Mouse (Mus musculus): ENCODE data around the gene Cyp2a22. TPM values are rescaled to one million over a fixed set of nuclear protein-coding genes. Genes with fewer than 3 reads are reported as not detected.
"Not testable (repeated sequence)": the region's sequence is repeated elsewhere in the genome, so short reads cannot be mapped to it uniquely, and the experiment has no call there.

Cyp2a22 gene
- not detected in 2 replicates for polyA plus RNA-seq (2014; fragmentation: Nextera tagmentation; extraction: Ambion mirVana)

DNA sequence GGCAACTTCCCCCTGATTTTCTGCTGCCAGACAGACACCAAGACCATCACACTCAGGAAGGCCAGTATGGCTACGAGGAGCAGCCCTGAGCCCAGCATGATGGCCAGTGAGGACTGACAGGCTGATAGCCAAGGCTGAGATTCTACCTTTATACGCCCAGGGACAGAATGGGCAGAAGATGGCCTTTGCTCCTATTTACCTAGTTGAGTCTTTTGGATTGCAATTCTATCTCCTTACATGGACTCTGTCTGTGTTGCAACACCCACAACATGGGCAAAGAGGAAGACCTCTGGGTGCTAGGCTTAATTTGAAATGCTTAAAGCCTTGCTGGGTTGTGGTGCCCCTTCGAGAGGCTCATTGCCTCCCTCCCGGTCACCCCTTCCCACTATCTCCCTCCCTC lies at the start of gene Cyp2a22:
Gene Cyp2a22, minus strand, starts transcription at position 123 of the 400 bp plus-strand sequence.
- H3K9ac ChIP-seq (ENCODE audit: low read length): no peak within 1 kb of the TSS
- H3K27me3 ChIP-seq (ENCODE audit: control insufficient read depth, insufficient read depth, low read length): no peaks in the 10 kb centered on the region
- ATAC-seq (ENCODE audit: insufficient number of reproducible peaks, insufficient read depth, low FRiP score, low read depth): no peak
- no peak within 1 kb of the TSS for H3K27ac ChIP-seq (replicated peaks in 1 of 2; ENCODE audit: control insufficient read depth in 1 of 2, insufficient read depth in 1 of 2, low read depth in 2 of 2, low read length in 2 of 2)
- H3K36me3 ChIP-seq (ENCODE audit: control insufficient read depth, insufficient read depth, low read length): no peaks in the 10 kb centered on the region
- H3K9me3 ChIP-seq (ENCODE audit: control insufficient read depth, low read length): no peaks in the 10 kb centered on the region
- H3K4me3 ChIP-seq (ENCODE audit: control insufficient read depth in 1 of 2, insufficient read depth in 1 of 2, low read depth in 1 of 2, low read length in 2 of 2): no peak within 1 kb of the TSS
- no peak within 1 kb of the TSS for H3K4me2 ChIP-seq (ENCODE audit: low read length)
- H3K4me1 ChIP-seq (ENCODE audit: control insufficient read depth in 2 of 2, insufficient read depth in 2 of 2, low read length in 2 of 2): no peaks in the 10 kb centered on the region
- WGBS: 60% methylated on average over 1 of the region's 4 CpGs

DNA sequence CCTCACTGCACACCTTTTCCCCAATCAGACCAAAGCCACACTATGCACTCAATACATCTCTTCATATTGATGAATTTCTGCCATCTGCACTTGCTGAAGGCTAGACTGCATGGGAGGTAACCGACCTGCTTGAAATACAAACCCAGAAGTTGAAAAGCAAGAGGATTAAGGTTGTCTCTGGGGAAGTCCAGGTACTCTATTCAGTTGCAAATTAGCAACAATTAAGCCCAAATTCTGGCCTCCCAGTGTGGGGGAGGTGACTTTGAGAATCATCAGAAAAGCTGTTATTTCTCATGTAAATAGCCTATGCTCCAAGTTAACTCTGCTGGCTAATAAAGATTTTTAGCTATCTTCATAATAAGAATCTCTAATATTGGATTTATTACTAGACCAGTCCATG lies 44.0 kb upstream of the Cyp2a22 start:
- H3K36me3 ChIP-seq (ENCODE audit: control insufficient read depth, insufficient read depth, low read length); H3K27me3 ChIP-seq (ENCODE audit: control insufficient read depth, insufficient read depth, low read length); H3K4me1 ChIP-seq (ENCODE audit: control insufficient read depth in 2 of 2, insufficient read depth in 2 of 2, low read length in 2 of 2); H3K4me3 ChIP-seq (ENCODE audit: control insufficient read depth in 1 of 2, insufficient read depth in 1 of 2, low read depth in 1 of 2, low read length in 2 of 2); ATAC-seq (ENCODE audit: insufficient number of reproducible peaks, insufficient read depth, low FRiP score, low read depth); H3K4me2 ChIP-seq (ENCODE audit: low read length); H3K27ac ChIP-seq (replicated peaks in 1 of 2; ENCODE audit: control insufficient read depth in 1 of 2, insufficient read depth in 1 of 2, low read depth in 2 of 2, low read length in 2 of 2); H3K9ac ChIP-seq (ENCODE audit: low read length); H3K9me3 ChIP-seq (ENCODE audit: control insufficient read depth, low read length): not testable (repeated sequence)
- 17% methylated on average over 1 of the region's 1 CpGs for WGBS

GRCm38 (mm10) chr7:26982551-26982950 lies 43.4 kb upstream of the Cyp2a22 start:
- Histone ChIP-seq H3K4me2 (ENCODE audit: low read length) (no peak overlapping the region), H3K9me3 (ENCODE audit: control insufficient read depth, low read length) (no peaks in the 10 kb centered on the region), H3K27ac (replicated peaks in 1 of 2; ENCODE audit: control insufficient read depth in 1 of 2, insufficient read depth in 1 of 2, low read depth in 2 of 2, low read length in 2 of 2) (no peak overlapping the region), H3K36me3 (ENCODE audit: control insufficient read depth, insufficient read depth, low read length) (no peaks in the 10 kb centered on the region), H3K27me3 (ENCODE audit: control insufficient read depth, insufficient read depth, low read length) (no peaks in the 10 kb centered on the region), H3K9ac (ENCODE audit: low read length) (no peak overlapping the region), H3K4me3 (ENCODE audit: control insufficient read depth in 1 of 2, insufficient read depth in 1 of 2, low read depth in 1 of 2, low read length in 2 of 2) (no peak overlapping the region), H3K4me1 (ENCODE audit: control insufficient read depth in 2 of 2, insufficient read depth in 2 of 2, low read length in 2 of 2) (no peaks in the 10 kb centered on the region)
- ATAC-seq (ENCODE audit: insufficient number of reproducible peaks, insufficient read depth, low FRiP score, low read depth): no peak
- 26% methylated on average over 1 of the region's 1 CpGs for WGBS

GRCm38 (mm10) chr7:26981937-26982336 lies 42.8 kb upstream of the Cyp2a22 start:
- H3K9me3 ChIP-seq (ENCODE audit: control insufficient read depth, low read length); H3K4me1 ChIP-seq (ENCODE audit: control insufficient read depth in 2 of 2, insufficient read depth in 2 of 2, low read length in 2 of 2); H3K36me3 ChIP-seq (ENCODE audit: control insufficient read depth, insufficient read depth, low read length); ATAC-seq (ENCODE audit: insufficient number of reproducible peaks, insufficient read depth, low FRiP score, low read depth); H3K27me3 ChIP-seq (ENCODE audit: control insufficient read depth, insufficient read depth, low read length); H3K9ac ChIP-seq (ENCODE audit: low read length); H3K27ac ChIP-seq (replicated peaks in 1 of 2; ENCODE audit: control insufficient read depth in 1 of 2, insufficient read depth in 1 of 2, low read depth in 2 of 2, low read length in 2 of 2); H3K4me3 ChIP-seq (ENCODE audit: control insufficient read depth in 1 of 2, insufficient read depth in 1 of 2, low read depth in 1 of 2, low read length in 2 of 2); H3K4me2 ChIP-seq (ENCODE audit: low read length): not testable (repeated sequence)
- WGBS: 59% methylated on average over 1 of the region's 1 CpGs

GRCm38 (mm10) chr7:26981464-26981863 lies 42.3 kb upstream of the Cyp2a22 start:
- not testable (repeated sequence) for H3K36me3 ChIP-seq (ENCODE audit: control insufficient read depth, insufficient read depth, low read length); H3K9ac ChIP-seq (ENCODE audit: low read length); H3K4me2 ChIP-seq (ENCODE audit: low read length); H3K27ac ChIP-seq (replicated peaks in 1 of 2; ENCODE audit: control insufficient read depth in 1 of 2, insufficient read depth in 1 of 2, low read depth in 2 of 2, low read length in 2 of 2); H3K4me3 ChIP-seq (ENCODE audit: control insufficient read depth in 1 of 2, insufficient read depth in 1 of 2, low read depth in 1 of 2, low read length in 2 of 2); H3K27me3 ChIP-seq (ENCODE audit: control insufficient read depth, insufficient read depth, low read length); H3K4me1 ChIP-seq (ENCODE audit: control insufficient read depth in 2 of 2, insufficient read depth in 2 of 2, low read length in 2 of 2); ATAC-seq (ENCODE audit: insufficient number of reproducible peaks, insufficient read depth, low FRiP score, low read depth); H3K9me3 ChIP-seq (ENCODE audit: control insufficient read depth, low read length)
- 57% methylated on average over 2 of the region's 2 CpGs for WGBS

GRCm38 (mm10) chr7:26962371-26962770 lies 23.2 kb upstream of the Cyp2a22 start:
- not testable (repeated sequence) for H3K9me3 ChIP-seq (ENCODE audit: control insufficient read depth, low read length)
- 43% methylated on average over 1 of the region's 1 CpGs for WGBS

DNA sequence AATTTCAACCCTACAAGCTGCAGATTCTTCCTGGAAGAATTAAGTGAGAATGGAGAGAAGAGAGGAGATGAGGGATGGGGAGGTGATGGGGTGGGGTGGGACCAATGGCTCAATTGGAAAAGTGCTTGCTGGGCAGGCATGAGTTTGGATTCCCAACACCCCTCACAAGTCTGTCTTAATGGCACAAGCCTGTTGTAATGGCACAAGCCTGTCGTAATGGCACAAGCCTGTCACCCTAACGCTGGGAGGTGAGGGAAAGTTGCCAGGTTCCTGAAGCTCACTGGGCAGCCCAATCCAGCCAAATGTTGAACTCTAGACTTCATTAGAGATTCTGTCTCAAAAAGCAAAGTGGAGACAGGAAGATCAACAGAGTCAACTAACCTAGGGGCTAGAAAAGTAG lies 14.1 kb upstream of the Cyp2a22 start:
- 83% methylated on average over 1 of the region's 2 CpGs for WGBS
- H3K27ac ChIP-seq (replicated peaks in 1 of 2; ENCODE audit: control insufficient read depth in 1 of 2, insufficient read depth in 1 of 2, low read depth in 2 of 2, low read length in 2 of 2): not testable (repeated sequence)

More at GRCm38 (mm10) chr7:26962371-26962770, 23.2 kb upstream of the Cyp2a22 start:
- not testable (repeated sequence) for H3K4me1 ChIP-seq (ENCODE audit: control insufficient read depth in 2 of 2, insufficient read depth in 2 of 2, low read length in 2 of 2); ATAC-seq (ENCODE audit: insufficient number of reproducible peaks, insufficient read depth, low FRiP score, low read depth); H3K4me3 ChIP-seq (ENCODE audit: control insufficient read depth in 1 of 2, insufficient read depth in 1 of 2, low read depth in 1 of 2, low read length in 2 of 2); H3K4me2 ChIP-seq (ENCODE audit: low read length); H3K36me3 ChIP-seq (ENCODE audit: control insufficient read depth, insufficient read depth, low read length); H3K27me3 ChIP-seq (ENCODE audit: control insufficient read depth, insufficient read depth, low read length); H3K9ac ChIP-seq (ENCODE audit: low read length); H3K27ac ChIP-seq (replicated peaks in 1 of 2; ENCODE audit: control insufficient read depth in 1 of 2, insufficient read depth in 1 of 2, low read depth in 2 of 2, low read length in 2 of 2)

DNA sequence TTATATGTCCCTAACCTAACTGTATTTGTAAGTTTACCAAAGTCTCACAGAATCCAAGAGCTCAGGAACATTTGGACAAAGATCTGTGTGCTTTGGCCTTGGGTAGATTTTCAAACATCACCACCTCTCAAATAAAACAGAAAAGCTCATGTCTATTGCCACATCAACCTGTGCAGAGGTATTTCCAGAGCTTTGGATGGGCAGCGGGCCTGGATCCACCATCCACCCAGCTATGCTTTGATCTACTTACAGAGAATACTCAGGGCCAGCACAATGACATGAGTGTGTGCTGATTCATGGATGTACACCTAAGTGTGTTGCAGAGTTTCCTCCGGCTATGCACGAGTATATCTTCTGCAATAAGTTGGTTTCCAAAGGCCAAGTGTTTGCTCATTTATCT lies 13.5 kb upstream of the Cyp2a22 start:
- H3K27me3 ChIP-seq (ENCODE audit: control insufficient read depth, insufficient read depth, low read length); H3K4me2 ChIP-seq (ENCODE audit: low read length); ATAC-seq (ENCODE audit: insufficient number of reproducible peaks, insufficient read depth, low FRiP score, low read depth); H3K9me3 ChIP-seq (ENCODE audit: control insufficient read depth, low read length); H3K9ac ChIP-seq (ENCODE audit: low read length); H3K27ac ChIP-seq (replicated peaks in 1 of 2; ENCODE audit: control insufficient read depth in 1 of 2, insufficient read depth in 1 of 2, low read depth in 2 of 2, low read length in 2 of 2); H3K4me1 ChIP-seq (ENCODE audit: control insufficient read depth in 2 of 2, insufficient read depth in 2 of 2, low read length in 2 of 2); H3K36me3 ChIP-seq (ENCODE audit: control insufficient read depth, insufficient read depth, low read length); H3K4me3 ChIP-seq (ENCODE audit: control insufficient read depth in 1 of 2, insufficient read depth in 1 of 2, low read depth in 1 of 2, low read length in 2 of 2): not testable (repeated sequence)
- 80% methylated on average over 1 of the region's 3 CpGs for WGBS

More for the DNA sequence above, 14.1 kb upstream of the Cyp2a22 start:
- H3K36me3 ChIP-seq (ENCODE audit: control insufficient read depth, insufficient read depth, low read length); H3K4me1 ChIP-seq (ENCODE audit: control insufficient read depth in 2 of 2, insufficient read depth in 2 of 2, low read length in 2 of 2); H3K4me2 ChIP-seq (ENCODE audit: low read length); H3K9ac ChIP-seq (ENCODE audit: low read length); H3K27me3 ChIP-seq (ENCODE audit: control insufficient read depth, insufficient read depth, low read length); ATAC-seq (ENCODE audit: insufficient number of reproducible peaks, insufficient read depth, low FRiP score, low read depth); H3K9me3 ChIP-seq (ENCODE audit: control insufficient read depth, low read length); H3K4me3 ChIP-seq (ENCODE audit: control insufficient read depth in 1 of 2, insufficient read depth in 1 of 2, low read depth in 1 of 2, low read length in 2 of 2): not testable (repeated sequence)
